ENCODE assay signal across 8 mouse cellular contexts in the genomic region with DNA sequence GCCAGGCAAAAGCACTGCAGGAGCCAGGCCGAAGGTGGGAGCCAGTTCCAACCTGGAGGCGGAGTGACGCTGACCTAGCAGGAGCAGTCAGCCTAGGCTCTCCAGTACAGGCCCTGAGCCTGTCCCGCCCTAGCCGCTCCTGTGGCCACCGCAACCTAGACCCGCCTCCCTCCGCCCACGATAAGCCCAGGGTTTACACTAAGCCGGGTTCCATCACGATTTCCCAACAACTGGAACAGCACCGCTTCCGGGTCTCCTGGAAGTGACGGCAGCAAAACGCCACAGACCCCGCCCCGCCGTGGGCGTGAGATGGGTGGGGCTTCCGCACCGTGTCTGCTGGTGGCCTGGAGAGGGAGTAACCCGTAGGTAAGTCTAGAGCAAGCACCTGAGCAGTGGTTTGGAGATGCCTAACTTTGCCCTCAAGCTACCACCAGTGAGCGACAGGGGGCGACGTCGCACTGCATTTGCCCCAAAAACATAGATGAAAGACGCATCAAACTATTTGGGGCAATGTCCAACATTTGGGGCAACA. TPM values are rescaled to one million over a fixed set of nuclear protein-coding genes. Genes with fewer than 3 reads are reported as not detected.
DNase-seq lines count a peak whose midpoint lies in the region; ATAC-seq and TF ChIP-seq lines count a peak whose summit lies in the region.

No protein-coding gene starts in this region.

- H3K4me1 ChIP-seq in erythroblast, embryonic 14.5 days (ENCODE audit: control insufficient read depth) = peaks cover 65% of the 10 kb centered on the region
- peaks cover 31% of the 10 kb centered on the region for H3K4me1 ChIP-seq in heart, embryonic 11.5 days (ENCODE audit: control insufficient read depth, insufficient read depth, low read length)
- H3K4me1 ChIP-seq in kidney, embryonic 16.5 days (ENCODE audit: insufficient read depth, low read length) = peaks cover 53% of the 10 kb centered on the region
- peaks cover 37% of the 10 kb centered on the region for H3K4me1 ChIP-seq in liver, adult 2 months (ENCODE audit: control insufficient read depth, insufficient read depth, low read length)

- peaks cover 32% of the 10 kb centered on the region for H3K79me2 ChIP-seq in C2C12 (ENCODE audit: control insufficient read depth, insufficient read depth)
- H3K79me2 ChIP-seq in liver, adult 2 months (ENCODE audit: control insufficient read depth, insufficient read depth, low read length) = peaks cover 20% of the 10 kb centered on the region; the same call in 1 of the 2 replicates
- H3K79me2 ChIP-seq in myocyte (ENCODE audit: control insufficient read depth, insufficient read depth) = peaks cover 29% of the 10 kb centered on the region

- H3K27me3 ChIP-seq in C2C12 (ENCODE audit: control insufficient read depth, insufficient read depth, insufficient read length) (no peaks in the 10 kb centered on the region), myocyte (ENCODE audit: control insufficient read depth, insufficient read depth, insufficient read length) (no peaks in the 10 kb centered on the region)
- no peaks in the 10 kb centered on the region for H3K27me3 ChIP-seq in erythroblast, embryonic 14.5 days (ENCODE audit: control insufficient read depth)
- H3K27me3 ChIP-seq in heart, embryonic 11.5 days (ENCODE audit: control insufficient read depth, insufficient read depth, low read length) = no peaks in the 10 kb centered on the region
- H3K27me3 ChIP-seq in kidney, embryonic 16.5 days (ENCODE audit: insufficient read depth, low read length) = no peaks in the 10 kb centered on the region
- no peaks in the 10 kb centered on the region for H3K27me3 ChIP-seq in liver, adult 2 months (ENCODE audit: control insufficient read depth, insufficient read depth, low read length)
- H3K27me3 ChIP-seq in splenic B cell, adult 2 months (ENCODE audit: control insufficient read depth, insufficient read depth, low read length, poor library complexity, severe bottlenecking) = no peaks in the 10 kb centered on the region; the same call in 1 of the 2 replicates

- ATAC-seq in heart, embryonic 11.5 days (replicated peaks; ENCODE audit: insufficient number of reproducible peaks, low FRiP score, low TSS enrichment) = peak; percentile 81
- peak; percentile 91 for ATAC-seq in kidney, embryonic 16.5 days (ENCODE audit: low FRiP score, low TSS enrichment)

- H3ac ChIP-seq in C2C12 (ENCODE audit: control insufficient read depth, insufficient read length, low read depth) (peak overlapping the region; percentile 84), myocyte (ENCODE audit: control insufficient read depth, insufficient read length) (peak overlapping the region; percentile 42)

- H3K36me3 ChIP-seq in C2C12 (ENCODE audit: control insufficient read depth, insufficient read depth) (peaks cover 10% of the 10 kb centered on the region), myocyte (ENCODE audit: control insufficient read depth, insufficient read depth) (no peaks in the 10 kb centered on the region)
- peaks cover 67% of the 10 kb centered on the region for H3K36me3 ChIP-seq in erythroblast, embryonic 14.5 days (ENCODE audit: control insufficient read depth)
- peaks cover 30% of the 10 kb centered on the region for H3K36me3 ChIP-seq in heart, embryonic 11.5 days (ENCODE audit: control insufficient read depth, insufficient read depth, low read length)
- H3K36me3 ChIP-seq in kidney, embryonic 16.5 days (ENCODE audit: insufficient read depth, low read length) = peaks cover 36% of the 10 kb centered on the region
- peaks cover 9% of the 10 kb centered on the region for H3K36me3 ChIP-seq in liver, adult 2 months (ENCODE audit: control insufficient read depth, insufficient read depth, low read length)
- peaks cover 11% of the 10 kb centered on the region for H3K36me3 ChIP-seq in splenic B cell, adult 2 months (ENCODE audit: control insufficient read depth, insufficient read depth, low read length, poor library complexity, severe bottlenecking)

- H3K9ac ChIP-seq in heart, embryonic 11.5 days (ENCODE audit: low read depth, low read length) = peak overlapping the region; percentile 71
- H3K9ac ChIP-seq in kidney, embryonic 16.5 days (replicated peaks; ENCODE audit: low read length) = peak overlapping the region; percentile 80
- H3K9ac ChIP-seq in liver, adult 2 months (ENCODE audit: low read depth, low read length) = peak overlapping the region; percentile 81

- H3K9me3 ChIP-seq in erythroblast, embryonic 14.5 days (ENCODE audit: control insufficient read depth, low read length) = no peaks in the 10 kb centered on the region
- H3K9me3 ChIP-seq in heart, embryonic 11.5 days (replicated peaks; ENCODE audit: control insufficient read depth, low read length) = no peaks in the 10 kb centered on the region
- no peaks in the 10 kb centered on the region for H3K9me3 ChIP-seq in kidney, embryonic 16.5 days (ENCODE audit: low read length)

- H3K4me3 ChIP-seq in C2C12 (ENCODE audit: insufficient read depth, poor library complexity, severe bottlenecking) (peak overlapping the region; percentile 56), myocyte (peak overlapping the region; percentile 82)
- peak overlapping the region; percentile 81 for H3K4me3 ChIP-seq in erythroblast, embryonic 14.5 days (replicated peaks)
- H3K4me3 ChIP-seq in heart, embryonic 11.5 days (ENCODE audit: low read depth, low read length) = peak overlapping the region; percentile 76
- H3K4me3 ChIP-seq in kidney, embryonic 16.5 days (ENCODE audit: low read length) = peak overlapping the region; percentile 69
- H3K4me3 ChIP-seq in liver, adult 2 months (ENCODE audit: insufficient read depth, low read depth, low read length) = peak overlapping the region; percentile 66

- WGBS in heart, embryonic 11.5 days (ENCODE audit: insufficient replicate concordance) = under 1% methylated on average over 27 of the region's 27 CpGs
- under 1% methylated on average over 27 of the region's 27 CpGs for WGBS in kidney, embryonic 16.5 days
- WGBS in liver, adult 2 months = 0% methylated on average over 27 of the region's 27 CpGs

- peak overlapping the region; percentile 92 for H3K4me2 ChIP-seq in heart, embryonic 11.5 days
- H3K4me2 ChIP-seq in kidney, embryonic 16.5 days (replicated peaks; ENCODE audit: low read depth, low read length) = peak overlapping the region; percentile 67
- H3K4me2 ChIP-seq in myocyte (ENCODE audit: low read depth) = peak overlapping the region; percentile 89

- DNase-seq in brain, embryonic 14.5 days (ENCODE audit: low read depth) = peak; percentile 96
- peak; percentile 97 for DNase-seq in liver, adult 2 months (ENCODE audit: extremely low read depth, low read depth, low spot score)
- peak; percentile 97 for DNase-seq in splenic B cell, adult 2 months (ENCODE audit: low read depth, low spot score)

- peak overlapping the region; percentile 52 for H3K27ac ChIP-seq in heart, embryonic 11.5 days (ENCODE audit: low read depth, low read length)
- peak overlapping the region; percentile 53 for H3K27ac ChIP-seq in kidney, embryonic 16.5 days (ENCODE audit: low read length)
- peak overlapping the region; percentile 72 for H3K27ac ChIP-seq in liver, adult 2 months (replicated peaks; ENCODE audit: insufficient read depth, low read depth, low read length)

- TF ChIP-seq POLR2A in brain, embryonic 14.5 days (IDR thresholded peaks at IDR 0.05; ENCODE audit: borderline replicate concordance, extremely low read depth, insufficient read depth, insufficient read length, poor library complexity, severe bottlenecking) = peak; percentile 19; the same call in 1 of the 2 replicates
- peak; percentile 84 for TF ChIP-seq POLR2A in liver, adult 2 months (IDR thresholded peaks at IDR 0.05; ENCODE audit: extremely low read depth, insufficient read depth, low read length)
- peak; percentile 88 for TF ChIP-seq POLR2A in myocyte (IDR thresholded peaks at IDR 0.05; ENCODE audit: insufficient read length, low read depth)

- peaks cover 14% of the 10 kb centered on the region for H3K79me3 ChIP-seq in C2C12 (ENCODE audit: low read depth)

- peak; percentile 34 for TF ChIP-seq CTCF in C2C12 (IDR thresholded peaks at IDR 0.05; ENCODE audit: control insufficient read depth, insufficient read depth, insufficient read length)
- peak; percentile 58; the same call in 1 of the 2 replicates for TF ChIP-seq CTCF in brain, embryonic 14.5 days (IDR thresholded peaks at IDR 0.05; ENCODE audit: borderline replicate concordance, extremely low read depth, insufficient read depth, insufficient read length)
- peak; percentile 96 for TF ChIP-seq CTCF in liver, adult 2 months (IDR thresholded peaks at IDR 0.05; ENCODE audit: low read depth, low read length)

RNA-seq across cellular contexts. Expression of gene Arf5, which starts 1.8 kb away (rescaled TPM):
- 203 TPM for polyA plus RNA-seq in C2C12 (2012; fragmentation: generic; extraction: Trizol)
- polyA plus RNA-seq in brain, embryonic 14.5 days (2012; rRNA removed) = 428 and 477 TPM in 2 replicates
- polyA plus RNA-seq in erythroblast, embryonic 14.5 days (2012) = 560 and 598 TPM in 2 replicates
- 243 and 281 TPM in 2 replicates for polyA plus RNA-seq in heart, embryonic 11.5 days (2014; fragmentation: Nextera tagmentation; extraction: Ambion mirVana)
- 328 and 350 TPM in 2 replicates for polyA plus RNA-seq in kidney, embryonic 16.5 days (2015; fragmentation: Nextera tagmentation; extraction: Ambion mirVana)
- 165 and 194 TPM in 2 replicates for total RNA-seq in liver, adult 2 months (2014; rRNA removed)
- polyA plus RNA-seq in liver, adult 2 months (2012; rRNA removed) = 215 and 326 TPM in 2 replicates
- polyA plus RNA-seq in myocyte (2012; fragmentation: generic; extraction: Trizol) = 209 TPM

RNA-seq across cellular contexts. Expression of gene Fscn3, which starts 6.1 kb away (rescaled TPM):
- not detected for polyA plus RNA-seq in C2C12 (2012; fragmentation: generic; extraction: Trizol)
- polyA plus RNA-seq in brain, embryonic 14.5 days (2012; rRNA removed) = 0.05 and 0.15 TPM in 2 replicates
- 0.06 TPM in 1 of 2 replicates, not detected in the other for polyA plus RNA-seq in erythroblast, embryonic 14.5 days (2012)
- not detected in 2 replicates for polyA plus RNA-seq in heart, embryonic 11.5 days (2014; fragmentation: Nextera tagmentation; extraction: Ambion mirVana)
- polyA plus RNA-seq in kidney, embryonic 16.5 days (2015; fragmentation: Nextera tagmentation; extraction: Ambion mirVana) = not detected in 2 replicates
- 0.09 TPM in 1 of 2 replicates, not detected in the other for total RNA-seq in liver, adult 2 months (2014; rRNA removed)
- 0.06 TPM in 1 of 2 replicates, not detected in the other for polyA plus RNA-seq in liver, adult 2 months (2012; rRNA removed)
- not detected for polyA plus RNA-seq in myocyte (2012; fragmentation: generic; extraction: Trizol)

RNA-seq across cellular contexts. Expression of gene Gcc1, which starts 6.7 kb away (rescaled TPM):
- polyA plus RNA-seq in C2C12 (2012; fragmentation: generic; extraction: Trizol) (4.7 TPM), myocyte (2012; fragmentation: generic; extraction: Trizol) (6.7 TPM)
- 6.3 and 9.1 TPM in 2 replicates for polyA plus RNA-seq in brain, embryonic 14.5 days (2012; rRNA removed)
- polyA plus RNA-seq in erythroblast, embryonic 14.5 days (2012) = 0.48 and 0.64 TPM in 2 replicates
- polyA plus RNA-seq in heart, embryonic 11.5 days (2014; fragmentation: Nextera tagmentation; extraction: Ambion mirVana) = 4.0 and 4.4 TPM in 2 replicates
- polyA plus RNA-seq in kidney, embryonic 16.5 days (2015; fragmentation: Nextera tagmentation; extraction: Ambion mirVana) = 11.5 and 12.6 TPM in 2 replicates
- 9.9 and 12.0 TPM in 2 replicates for total RNA-seq in liver, adult 2 months (2014; rRNA removed)
- polyA plus RNA-seq in liver, adult 2 months (2012; rRNA removed) = 3.9 and 4.3 TPM in 2 replicates

RNA-seq across cellular contexts. Expression of gene Zfp800, which starts 23.7 kb away (rescaled TPM):
- polyA plus RNA-seq in C2C12 (2012; fragmentation: generic; extraction: Trizol) (2.5 TPM), myocyte (2012; fragmentation: generic; extraction: Trizol) (2.0 TPM)
- 6.1 and 8.8 TPM in 2 replicates for polyA plus RNA-seq in brain, embryonic 14.5 days (2012; rRNA removed)
- polyA plus RNA-seq in erythroblast, embryonic 14.5 days (2012) = 0.97 and 1.7 TPM in 2 replicates
- polyA plus RNA-seq in heart, embryonic 11.5 days (2014; fragmentation: Nextera tagmentation; extraction: Ambion mirVana) = 12.1 and 17.7 TPM in 2 replicates
- polyA plus RNA-seq in kidney, embryonic 16.5 days (2015; fragmentation: Nextera tagmentation; extraction: Ambion mirVana) = 13.5 and 17.9 TPM in 2 replicates
- 8.7 and 12.3 TPM in 2 replicates for total RNA-seq in liver, adult 2 months (2014; rRNA removed)
- 1.5 and 1.7 TPM in 2 replicates for polyA plus RNA-seq in liver, adult 2 months (2012; rRNA removed)

RNA-seq across cellular contexts. Expression of gene Pax4, which starts 27.6 kb away (rescaled TPM):
- not detected for polyA plus RNA-seq in C2C12 (2012; fragmentation: generic; extraction: Trizol)
- polyA plus RNA-seq in brain, embryonic 14.5 days (2012; rRNA removed) = 0.30 TPM in 1 of 2 replicates, not detected in the other
- not detected in 2 replicates for polyA plus RNA-seq in erythroblast, embryonic 14.5 days (2012)
- not detected in 2 replicates for polyA plus RNA-seq in heart, embryonic 11.5 days (2014; fragmentation: Nextera tagmentation; extraction: Ambion mirVana)
- not detected in 2 replicates for polyA plus RNA-seq in kidney, embryonic 16.5 days (2015; fragmentation: Nextera tagmentation; extraction: Ambion mirVana)
- total RNA-seq in liver, adult 2 months (2014; rRNA removed) = not detected in 2 replicates
- not detected in 2 replicates for polyA plus RNA-seq in liver, adult 2 months (2012; rRNA removed)
- not detected for polyA plus RNA-seq in myocyte (2012; fragmentation: generic; extraction: Trizol)

Comparison
In these comparisons a context has a peak if more than half of its experiments do, and no peak if none do; other contexts are left out.
1. Peak in every context shown above with its lines: DNase-seq, ATAC-seq, H3K4me3 ChIP-seq and H3K27ac ChIP-seq.
2. CTCF ChIP-seq: peak in every context shown above with its lines; median percentile 96 in liver, adult 2 months; 58 in brain, embryonic 14.5 days; 34 in C2C12.
3. POLR2A ChIP-seq: peak in every context shown above with its lines; median percentile 88 in myocyte; 84 in liver, adult 2 months; 19 in brain, embryonic 14.5 days.